Mouse (Mus musculus) midbrain, embryonic 15.5 days (tissue): Measurements from ENCODE around the gene Kcnrg. TPM values are rescaled to one million over a fixed set of nuclear protein-coding genes. Genes with fewer than 3 reads are reported as not detected.

ENCODE experiments used
- ATAC-seq: fragments of 200-750 bp; cut with Nextera tagmentation; replicated peaks from 2 replicates; pipeline ENCODE4 v1.8.0; 2017; ENCODE audit warnings: moderate TSS enrichment
- H3K27ac ChIP-seq: fragments of 300-500 bp; sonication (generic); 2 replicates; pipeline ENCODE4 v1.5.1; 2015; ENCODE audit warnings: mild to moderate bottlenecking, inconsistent platforms
- H3K27me3 ChIP-seq: fragments of 300-500 bp; sonication (generic); replicated peaks from 2 replicates; pipeline ENCODE4 v1.6.1; 2015; ENCODE audit warnings: inconsistent platforms
- H3K36me3 ChIP-seq: fragments of 300-500 bp; sonication (generic); replicated peaks from 2 replicates; pipeline ENCODE4 v1.6.1; 2015; ENCODE audit warnings: inconsistent platforms
- H3K4me1 ChIP-seq: fragments of 300-500 bp; sonication (generic); 2 replicates; pipeline ENCODE4 v1.6.1; 2015; ENCODE audit warnings: inconsistent platforms
- H3K4me2 ChIP-seq: fragments of 300-500 bp; sonication (generic); 2 replicates; pipeline ENCODE4 v1.6.1; 2015; ENCODE audit warnings: inconsistent platforms, mild to moderate bottlenecking, moderate library complexity
- H3K4me3 ChIP-seq: fragments of 300-500 bp; sonication (generic); 2 replicates; pipeline ENCODE4 v1.5.1; 2015; ENCODE audit warnings: mild to moderate bottlenecking, inconsistent platforms
- H3K9ac ChIP-seq: fragments of 300-500 bp; sonication (generic); 2 replicates; pipeline ENCODE4 v1.6.1; 2015; ENCODE audit warnings: mild to moderate bottlenecking, inconsistent platforms
- H3K9me3 ChIP-seq: fragments of 300-500 bp; sonication (generic); 2 replicates; pipeline ENCODE4 v1.6.1; 2016; ENCODE audit warnings: inconsistent platforms
- WGBS: fragments of 180-500 bp; shearing (Covaris S2); methylation state at CpG from one replicate; pipeline ENCODE4 v1.1.7; 2015; ENCODE audit warnings: mixed read lengths; 5-methylcytosine and 5-hydroxymethylcytosine counted together
- microRNA counts: library from miRNA; unstranded; fragments of <30 nt; microRNA quantifications from one replicate; lab custom pipeline; 2016
- microRNA-seq: library from miRNA; unstranded; fragments of <30 nt; microRNA quantifications from one replicate; pipeline ENCODE4, GENCODE M21; 2016
- polyA plus RNA-seq: library from polyadenylated mRNA; unstranded; fragments of >200 nt; fragmentation: Nextera tagmentation; extraction: Ambion mirVana; gene quantifications from 2 replicates; pipeline ENCODE4 v1.2.1, GENCODE M21; 2015

Gene Kcnrg
- polyA plus RNA-seq, 1 experiment from 2014 or later, result 3.6 TPM

DNA sequence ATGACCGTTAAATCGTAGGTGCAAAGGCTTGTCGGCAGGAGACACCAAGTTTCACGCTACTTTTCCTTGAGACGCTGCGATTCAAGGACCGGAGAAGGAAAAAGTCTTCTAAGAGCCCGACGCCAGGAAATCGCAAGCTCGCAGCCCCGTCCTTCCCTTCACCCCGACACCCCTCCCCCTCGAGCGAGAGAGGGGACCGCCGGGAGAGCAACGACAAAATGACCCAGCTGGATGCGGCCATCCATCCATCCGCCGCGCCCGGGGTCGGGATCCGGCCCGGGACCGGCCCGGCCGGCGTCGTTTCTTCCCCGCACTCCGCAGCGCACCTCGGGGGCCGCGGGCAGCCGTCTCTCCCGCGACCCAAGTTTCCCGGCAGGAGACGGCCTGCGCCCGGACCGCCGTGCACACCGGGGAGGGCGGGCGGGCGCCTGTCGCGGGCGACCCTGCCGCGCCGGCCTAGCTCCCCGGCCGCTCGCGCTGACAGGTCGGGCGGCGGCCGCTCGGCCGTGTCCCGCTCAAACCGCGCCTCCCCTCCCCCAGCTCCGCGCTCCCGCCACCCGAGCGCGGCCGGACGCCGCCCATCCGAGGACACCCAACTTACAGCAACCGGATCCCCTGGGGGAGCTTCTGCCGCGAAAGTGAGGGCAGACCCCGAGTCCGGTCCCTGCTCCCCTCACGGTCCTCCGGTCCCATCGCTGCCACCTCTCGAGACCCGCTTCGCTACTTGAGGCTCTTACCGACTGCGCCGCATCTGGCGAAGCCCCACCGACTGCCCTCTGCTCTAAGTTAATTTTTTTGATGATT, 40.8 kb downstream of the Kcnrg start:
- Histone ChIP-seq H3K4me2 (peak overlapping the region; percentile 77), H3K27ac (peak overlapping the region; percentile 79), H3K36me3 (no peaks in the 10 kb centered on the region), H3K4me3 (peak overlapping the region; percentile 78), H3K27me3 (no peaks in the 10 kb centered on the region), H3K4me1 (peaks cover 8% of the 10 kb centered on the region), H3K9ac (peak overlapping the region; percentile 58), H3K9me3 (no peaks in the 10 kb centered on the region)
- peak; percentile 73 for ATAC-seq
- under 1% methylated on average over 95 of the region's 95 CpGs for WGBS

- Histone ChIP-seq H3K4me1 (peaks cover 8% of the 10 kb centered on the region), H3K27me3 (no peaks in the 10 kb centered on the region), H3K27ac (peak overlapping the region; percentile 79), H3K9ac (peak overlapping the region; percentile 66), H3K9me3 (no peaks in the 10 kb centered on the region), H3K4me2 (peak overlapping the region; percentile 77), H3K36me3 (no peaks in the 10 kb centered on the region), H3K4me3 (peak overlapping the region; percentile 78)
- ATAC-seq, result peak; percentile 96
- 3% methylated on average over 62 of the region's 62 CpGs for WGBS
Observed at GRCm38 (mm10) chr14:61648685-61649504, 41.6 kb downstream of the Kcnrg start.

DNA sequence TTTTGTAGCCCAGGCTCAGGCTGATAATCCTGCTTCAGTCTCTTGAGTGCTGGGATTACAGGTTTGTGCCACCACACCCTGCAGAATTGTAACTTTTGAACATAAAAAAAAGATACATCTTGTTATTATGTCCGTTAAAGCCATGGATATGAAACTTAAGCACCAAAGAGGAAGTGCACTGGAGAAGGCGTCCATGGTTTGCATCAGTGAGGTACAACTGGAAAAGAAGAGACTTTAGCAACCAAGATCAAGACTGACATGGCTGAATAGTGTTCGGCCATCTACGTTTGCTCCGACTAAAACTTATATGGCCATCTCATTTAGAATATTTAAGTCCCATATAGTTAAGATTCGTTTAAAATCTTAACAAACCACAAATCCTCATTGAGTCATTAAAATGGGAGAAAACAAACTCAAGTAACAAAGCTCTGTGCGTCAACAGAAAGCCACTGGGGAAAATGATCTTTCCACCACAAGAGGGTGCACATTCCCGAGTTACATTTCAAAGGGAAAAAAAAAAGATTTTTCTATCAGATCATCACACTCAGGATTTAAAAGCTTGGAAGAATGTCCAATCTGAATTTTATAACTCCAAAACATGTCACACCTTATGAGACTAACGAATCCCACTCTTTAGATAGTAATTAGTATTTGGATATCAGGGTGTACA, 43.2 kb downstream of the Kcnrg start:
- H3K4me3 ChIP-seq, result no peak overlapping the region
- no peak overlapping the region for H3K27ac ChIP-seq
- peaks cover 8% of the 10 kb centered on the region for H3K4me1 ChIP-seq
- WGBS, result 43% methylated on average over 9 of the region's 9 CpGs
- no peak overlapping the region for H3K4me2 ChIP-seq
- ATAC-seq, result no peak
- H3K9ac ChIP-seq, result no peak overlapping the region
- H3K9me3 ChIP-seq, result no peaks in the 10 kb centered on the region
- no peaks in the 10 kb centered on the region for H3K36me3 ChIP-seq
- H3K27me3 ChIP-seq, result no peaks in the 10 kb centered on the region

GRCm38 (mm10) chr14:61656469-61656868, 49.2 kb downstream of the Kcnrg start:
- H3K36me3 ChIP-seq, result no peaks in the 10 kb centered on the region
- no peak for ATAC-seq
- H3K27ac ChIP-seq, result no peak overlapping the region
- no peaks in the 10 kb centered on the region for H3K27me3 ChIP-seq
- H3K4me3 ChIP-seq, result no peak overlapping the region
- no peaks in the 10 kb centered on the region for H3K4me1 ChIP-seq
- no peaks in the 10 kb centered on the region for H3K9me3 ChIP-seq
- H3K9ac ChIP-seq, result no peak overlapping the region
- H3K4me2 ChIP-seq, result no peak overlapping the region
- 37% methylated on average over 2 of the region's 2 CpGs for WGBS

DNA sequence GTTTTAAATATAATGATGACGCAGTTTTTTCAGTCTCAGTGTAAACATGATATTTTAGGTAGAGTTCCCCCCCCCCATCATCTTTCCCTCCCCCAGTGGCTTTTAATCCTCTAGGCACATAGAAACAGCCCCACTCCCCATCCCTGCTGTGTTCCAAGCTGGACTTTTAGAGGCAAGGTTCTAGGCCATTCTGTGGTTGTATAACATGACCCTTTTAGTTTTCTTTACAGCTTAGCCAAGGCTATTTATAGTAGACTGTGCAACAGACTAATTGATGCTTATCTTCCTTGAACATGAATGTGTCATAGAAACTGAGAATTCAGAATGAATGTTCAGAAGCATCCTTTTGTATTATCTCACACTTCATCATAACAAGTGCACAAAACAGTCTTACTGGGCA, 54.2 kb downstream of the Kcnrg start:
- 93% methylated on average over 1 of the region's 1 CpGs for WGBS
- no peak overlapping the region for H3K4me3 ChIP-seq
- H3K27me3 ChIP-seq, result no peaks in the 10 kb centered on the region
- no peaks in the 10 kb centered on the region for H3K9me3 ChIP-seq
- H3K27ac ChIP-seq, result no peak overlapping the region
- no peak overlapping the region for H3K9ac ChIP-seq
- ATAC-seq, result no peak
- H3K4me2 ChIP-seq, result no peak overlapping the region
- H3K4me1 ChIP-seq, result no peaks in the 10 kb centered on the region
- H3K36me3 ChIP-seq, result no peaks in the 10 kb centered on the region

- no peaks in the 10 kb centered on the region for H3K4me1 ChIP-seq
- no peak for ATAC-seq
- H3K4me2 ChIP-seq, result no peak overlapping the region
- H3K4me3 ChIP-seq, result no peak overlapping the region
- no peaks in the 10 kb centered on the region for H3K36me3 ChIP-seq
- H3K9me3 ChIP-seq, result no peaks in the 10 kb centered on the region
- WGBS, result 91% methylated on average over 8 of the region's 8 CpGs
- no peak overlapping the region for H3K27ac ChIP-seq
- H3K9ac ChIP-seq, result no peak overlapping the region
- no peaks in the 10 kb centered on the region for H3K27me3 ChIP-seq
Observed at GRCm38 (mm10) chr14:61662307-61662706, 55.0 kb downstream of the Kcnrg start.

MicroRNA genes within 50 kb of the gene (microRNA counts, 519-probe panel; counts per million panel counts)
- microRNA mmu-miR-15a (lab: Ali Mortazavi, UCI), result 4,103 counts per million, percentile 92 among the panel's probes with 10 or more counts
- microRNA mmu-miR-16 (lab: Ali Mortazavi, UCI), result 5,135 counts per million, percentile 99 among the panel's probes with 10 or more counts

Small RNA genes lying within 50 kb of the gene (microRNA-seq; reads per million reads assigned to microRNA genes)
- 3,192 reads per million, percentile 87 among the genes with 10 or more reads in this experiment for gene Mir15a
- gene Mir16-1, result 2,521 reads per million, percentile 85 among the genes with 10 or more reads in this experiment

Other genes with a start within 250 kb of the Kcnrg start
- gene Ebpl, start 247.0 kb upstream of the Kcnrg start, polyA plus RNA-seq, result 9.3 and 9.9 TPM in 2 replicates
- 67.7 and 72.6 TPM in 2 replicates for gene Kpna3, start 167.6 kb upstream of the Kcnrg start, polyA plus RNA-seq
- gene Spryd7, start 50.6 kb upstream of the Kcnrg start, polyA plus RNA-seq, result 49.8 and 52.5 TPM in 2 replicates
- 41.5 and 43.5 TPM in 2 replicates for gene Trim13, start 9.2 kb upstream of the Kcnrg start, polyA plus RNA-seq